Mouse (Mus musculus) liver (tissue): ENCODE results near the gene Pigl.
A peak's percentile ranks its signal among the peaks of the same experiment; 100 is the strongest.
"Not testable (repeated sequence)": the region's sequence is repeated elsewhere in the genome, so short reads cannot be mapped to it uniquely, and the experiment has no call there.

Experiments used
- DNase-seq: peaks from one replicate; pipeline ENCODE4 v3.0.0-alpha.2; 2020; ENCODE audit warnings: mixed read lengths

The Pigl gene

DNA sequence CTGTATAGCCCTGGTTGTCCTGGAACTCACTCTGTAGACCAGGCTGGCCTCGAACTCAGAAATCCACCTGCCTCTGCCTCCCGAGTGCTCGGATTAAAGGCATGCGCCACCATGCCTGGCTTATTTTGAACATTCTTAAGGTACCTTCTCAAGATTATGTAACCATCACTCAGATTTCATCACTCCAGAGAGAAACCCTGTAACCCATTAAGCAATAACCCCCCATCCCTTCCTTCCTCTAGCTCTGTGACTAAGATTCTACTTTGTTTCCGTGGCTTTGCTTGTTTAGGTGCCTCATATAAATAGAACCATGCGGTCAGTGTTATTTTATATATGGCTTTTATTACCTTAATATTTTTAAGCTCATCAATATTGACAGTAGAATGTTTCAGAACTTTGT lies 12.2 kb downstream of the Pigl start:
- DNase-seq, result no peak

DNA sequence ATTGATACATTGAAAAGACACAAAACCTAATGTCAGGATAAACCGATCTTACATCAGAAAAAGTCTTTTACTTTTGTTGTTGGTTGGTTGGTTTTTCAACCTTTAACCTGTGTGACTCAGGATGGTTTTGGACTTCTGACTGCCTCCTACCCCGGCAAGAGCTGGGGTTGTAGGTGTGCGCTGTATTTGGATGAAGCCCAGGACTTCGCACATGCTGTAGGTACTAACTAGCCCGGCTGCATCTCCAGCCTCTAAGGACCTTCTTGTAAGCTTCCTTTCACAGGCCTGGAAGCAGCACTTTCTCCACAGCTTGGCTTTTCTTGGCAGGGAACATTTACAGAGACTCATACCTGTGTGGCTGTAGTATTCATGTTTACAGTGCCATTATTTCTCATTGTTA lies 15.3 kb downstream of the Pigl start:
- no peak for DNase-seq

DNA sequence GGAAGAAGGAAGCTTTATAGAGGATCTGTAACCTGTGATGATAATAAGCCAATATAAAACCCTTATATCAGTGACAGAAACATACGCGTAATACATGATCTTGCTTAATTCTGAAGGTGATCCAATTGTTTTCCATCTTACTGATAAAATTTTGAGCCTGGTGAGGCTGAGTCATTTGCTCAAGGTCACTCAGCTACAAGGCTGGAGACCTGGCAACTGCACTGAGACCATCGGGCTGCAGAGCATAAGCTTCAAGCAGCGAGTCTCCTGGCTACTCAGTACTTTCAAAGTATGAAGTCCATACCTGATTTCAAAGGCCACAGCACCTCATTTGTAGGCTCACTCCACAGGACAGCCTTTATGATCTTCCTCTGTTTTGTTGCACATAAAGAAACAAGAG lies 17.9 kb downstream of the Pigl start:
- DNase-seq, result no peak

DNA sequence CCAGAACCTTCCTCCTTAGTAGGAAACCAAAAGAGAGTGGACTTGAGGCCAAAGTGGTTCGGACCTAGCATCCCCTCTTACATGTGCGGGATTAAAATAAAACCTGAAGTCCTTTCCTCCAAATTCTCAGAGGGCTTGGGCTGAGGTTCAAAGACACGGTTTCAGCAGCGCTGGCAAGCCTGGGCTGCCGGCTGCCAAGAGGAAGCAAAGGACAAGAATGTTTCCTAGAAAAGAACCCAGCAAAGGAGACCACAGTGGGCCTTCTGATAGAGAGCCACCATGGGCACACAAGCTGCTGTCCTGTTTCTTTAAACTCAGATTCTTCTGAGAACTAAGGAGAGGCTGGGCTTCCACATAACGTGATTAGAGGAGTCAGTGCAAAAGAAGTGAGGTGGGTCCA lies 20.7 kb downstream of the Pigl start:
- no peak for DNase-seq

DNA sequence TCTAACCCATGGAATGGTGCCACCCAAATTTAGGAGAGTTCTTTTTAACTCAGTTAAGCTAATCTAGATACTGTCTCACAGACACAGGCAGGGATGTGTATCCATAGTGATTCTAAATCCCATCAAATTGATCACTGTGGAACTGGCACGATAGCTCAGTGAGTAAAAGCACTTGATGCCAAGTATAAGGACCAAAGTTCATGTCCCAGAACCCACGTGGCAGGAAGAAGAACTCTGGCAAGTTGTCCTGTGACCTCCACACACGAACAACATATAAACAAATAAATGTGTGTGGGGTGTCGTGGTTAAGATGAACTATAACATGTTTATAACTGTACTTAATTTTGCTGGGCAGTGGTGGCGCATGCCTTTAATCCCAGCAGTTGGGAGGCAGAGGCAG lies 21.3 kb downstream of the Pigl start:
- no peak for DNase-seq

DNA sequence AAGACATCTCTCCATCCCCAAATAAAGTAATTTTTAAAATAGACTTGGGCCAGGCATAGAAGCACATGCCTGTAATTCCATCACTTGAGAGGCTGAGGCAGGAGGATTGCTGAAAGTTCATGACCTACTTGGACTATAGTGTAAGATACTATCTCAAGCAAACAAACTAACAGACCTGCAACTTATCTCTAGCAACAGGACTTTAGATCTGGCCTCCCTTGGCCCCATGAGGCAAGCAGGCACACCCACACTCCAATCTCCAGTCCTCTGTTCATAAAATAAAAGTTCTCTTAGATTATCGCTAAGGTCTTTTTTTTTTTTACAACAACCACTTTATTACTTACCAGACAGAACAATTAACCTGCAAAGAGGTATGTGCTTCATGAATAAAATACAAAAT lies 28.7 kb downstream of the Pigl start:
- peak; percentile 25 for DNase-seq

DNA sequence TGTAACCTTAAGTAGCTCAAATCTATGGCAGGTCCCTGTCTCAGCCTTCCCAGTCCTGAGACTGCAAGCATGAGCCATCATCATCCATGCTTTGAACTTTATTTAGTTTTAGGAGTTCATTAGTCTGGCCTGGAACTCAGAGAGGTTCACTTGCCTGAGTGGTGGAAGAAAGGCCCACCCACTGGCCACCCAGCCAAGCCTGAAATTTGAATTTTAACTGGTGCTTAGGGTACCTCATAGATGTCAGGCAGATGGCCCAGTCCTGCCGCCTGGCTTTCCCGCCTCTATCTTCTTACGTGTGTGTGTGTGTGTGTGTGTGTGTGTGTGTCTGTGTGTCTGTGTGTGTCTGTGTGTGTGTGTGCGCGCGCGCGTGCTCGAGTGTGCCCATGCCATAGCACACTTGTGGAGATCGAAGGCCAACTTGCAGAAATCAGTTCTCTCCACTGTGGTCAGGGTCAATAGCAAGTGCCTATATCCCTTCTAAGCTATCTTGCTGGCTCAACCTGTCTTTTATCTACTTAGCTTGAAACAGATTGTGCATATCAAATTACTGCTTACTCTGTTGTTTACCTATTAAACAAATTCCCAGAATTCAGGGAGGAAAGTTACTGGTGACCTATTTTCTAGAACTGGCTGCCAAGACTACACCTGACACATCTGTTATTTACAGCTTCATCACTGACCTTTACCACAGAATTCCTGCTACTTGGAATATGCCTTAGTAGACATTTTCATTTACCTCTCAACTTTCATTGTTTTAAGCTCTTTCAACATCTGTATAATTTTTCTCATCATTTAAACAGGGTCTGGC lies 29.5 kb downstream of the Pigl start:
- DNase-seq, result no peak

DNA sequence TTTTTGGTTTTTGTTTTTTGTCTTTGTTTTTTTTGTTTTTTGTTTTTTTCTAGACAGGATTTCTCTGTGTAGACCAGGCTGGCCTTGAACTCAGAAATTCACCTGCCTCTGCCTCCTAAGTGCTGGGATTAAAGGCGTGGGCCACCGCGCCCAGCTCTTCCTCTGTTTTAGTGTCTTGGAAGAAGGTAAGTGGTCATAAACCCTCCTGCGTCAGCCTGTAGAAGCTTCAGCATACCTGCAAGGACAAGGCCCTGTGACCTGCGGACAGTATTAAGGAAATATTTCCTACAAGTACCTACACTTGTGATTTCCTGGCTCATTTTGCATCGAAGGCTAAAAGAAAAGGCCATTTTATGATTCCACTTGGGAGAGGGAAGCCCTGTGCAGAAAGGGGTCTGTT lies 35.4 kb downstream of the Pigl start:
- DNase-seq, result no peak

DNA sequence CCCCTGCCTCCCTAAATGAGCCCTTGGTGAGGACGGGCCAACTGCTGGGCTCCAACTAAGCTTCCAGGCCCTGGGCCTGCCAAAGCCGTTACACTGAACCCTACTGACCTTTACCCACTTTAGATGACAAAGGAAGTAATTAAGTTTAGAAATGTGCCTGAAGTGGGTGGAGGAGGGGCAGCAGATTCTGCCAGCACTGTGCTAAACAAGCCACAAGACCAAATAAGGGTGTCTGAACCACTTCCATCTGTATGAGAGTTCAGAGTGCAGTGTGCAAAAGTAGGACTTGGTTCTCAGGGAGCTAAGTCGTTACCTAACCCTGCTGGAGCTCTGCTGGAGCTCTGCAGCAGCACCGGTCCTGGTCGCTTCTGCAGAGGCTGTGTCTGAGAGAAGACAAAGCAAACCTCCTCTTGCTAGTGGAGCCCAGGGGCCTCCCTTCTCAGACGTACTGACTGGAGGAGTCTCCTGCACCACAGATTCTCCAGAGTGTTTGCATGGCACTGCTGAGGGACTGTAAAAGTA lies 36.6 kb downstream of the Pigl start:
- peak; percentile 35 for DNase-seq

DNA sequence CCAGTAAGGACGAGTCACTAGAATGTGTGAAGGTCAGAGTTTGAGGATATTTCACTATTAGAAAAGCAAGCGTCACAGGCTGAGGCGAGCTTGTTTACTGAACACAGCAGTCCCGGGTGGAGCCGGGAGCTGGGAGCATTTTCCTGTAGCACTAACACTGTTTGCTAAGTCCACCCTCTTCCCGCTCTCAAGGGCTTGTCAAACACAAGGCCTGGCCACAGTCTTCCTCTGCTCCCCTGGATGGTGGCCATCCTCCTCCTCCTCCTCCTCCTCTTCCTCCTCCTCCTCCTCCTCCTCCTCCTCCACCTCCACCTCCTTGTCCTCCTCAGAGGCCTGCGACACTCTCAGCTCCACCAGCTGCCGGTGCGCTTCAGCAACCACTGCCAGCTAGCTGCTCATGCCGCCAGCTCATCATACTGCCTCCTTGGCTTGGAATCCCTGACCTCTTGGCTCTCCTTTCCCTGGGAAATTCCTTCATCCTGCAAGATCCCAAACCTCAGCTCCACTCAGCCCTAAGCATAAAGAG lies 37.1 kb downstream of the Pigl start:
- peak; percentile 6 for DNase-seq

DNA sequence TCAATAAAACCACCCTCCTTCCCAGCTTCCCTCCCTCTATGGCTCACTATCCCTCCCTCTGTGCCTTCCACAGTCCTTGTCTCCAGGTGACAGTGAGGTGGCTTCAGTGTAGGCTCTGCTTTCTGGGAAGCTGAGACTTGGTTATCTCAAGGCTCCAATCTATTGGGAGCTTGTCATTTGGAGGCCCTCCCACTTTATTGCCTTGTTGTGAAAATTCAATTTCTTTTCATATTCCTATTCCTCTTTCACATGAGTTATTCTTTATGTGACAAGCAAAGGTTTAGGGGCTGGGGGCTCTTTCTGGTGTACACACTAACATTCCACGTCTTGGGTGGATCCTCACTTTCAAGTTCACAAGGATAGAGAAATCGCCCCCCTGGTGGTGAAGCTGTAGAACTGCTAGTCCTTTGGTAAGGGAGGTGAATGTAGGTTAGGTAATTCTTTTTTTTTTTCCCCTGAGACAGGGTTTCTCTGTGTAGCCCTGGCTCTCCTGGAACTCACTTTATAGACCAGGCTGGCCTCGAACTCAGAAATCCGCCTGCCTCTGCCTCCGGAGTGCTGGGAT lies 38.0 kb downstream of the Pigl start:
- DNase-seq, result peak; percentile 55

DNA sequence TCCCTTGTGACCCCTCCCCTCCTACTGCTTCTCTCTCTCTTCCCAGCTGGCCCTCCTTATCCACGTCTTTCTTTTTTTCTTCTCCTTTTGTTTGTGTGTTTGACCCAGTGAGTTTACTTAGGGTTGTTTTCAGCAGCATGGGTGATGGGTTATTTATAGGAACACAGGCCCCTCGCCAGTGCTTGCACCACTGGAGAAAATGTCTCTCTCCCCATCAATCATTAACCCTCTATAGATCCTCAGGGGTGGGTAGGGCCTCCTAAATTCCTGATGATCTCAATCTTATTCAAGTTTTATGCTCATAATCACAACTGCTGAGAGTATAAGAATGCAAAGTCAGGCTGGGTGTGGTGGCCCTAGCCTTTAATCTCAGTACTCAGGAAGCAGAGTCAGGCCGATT lies 38.9 kb downstream of the Pigl start:
- DNase-seq, result no peak

DNA sequence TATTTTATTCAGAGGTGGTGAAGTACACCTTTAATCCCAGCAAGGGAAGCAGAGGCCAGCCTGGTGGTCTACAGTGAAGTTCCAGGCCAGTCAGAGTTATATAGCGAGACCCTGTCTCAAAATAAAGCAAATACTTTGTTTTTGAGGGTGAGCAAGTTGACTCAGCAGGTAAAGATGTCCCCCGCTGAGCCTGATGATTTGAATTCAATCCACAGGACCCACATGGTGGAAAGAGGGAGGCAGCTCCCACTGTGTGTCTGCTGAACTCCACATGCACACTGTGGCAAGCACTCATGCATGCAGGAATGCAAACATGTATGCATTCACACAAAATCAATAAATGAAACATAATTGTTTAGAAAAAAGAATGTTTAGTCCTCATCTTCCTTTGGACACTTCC lies 40.5 kb downstream of the Pigl start:
- no peak for DNase-seq

DNA sequence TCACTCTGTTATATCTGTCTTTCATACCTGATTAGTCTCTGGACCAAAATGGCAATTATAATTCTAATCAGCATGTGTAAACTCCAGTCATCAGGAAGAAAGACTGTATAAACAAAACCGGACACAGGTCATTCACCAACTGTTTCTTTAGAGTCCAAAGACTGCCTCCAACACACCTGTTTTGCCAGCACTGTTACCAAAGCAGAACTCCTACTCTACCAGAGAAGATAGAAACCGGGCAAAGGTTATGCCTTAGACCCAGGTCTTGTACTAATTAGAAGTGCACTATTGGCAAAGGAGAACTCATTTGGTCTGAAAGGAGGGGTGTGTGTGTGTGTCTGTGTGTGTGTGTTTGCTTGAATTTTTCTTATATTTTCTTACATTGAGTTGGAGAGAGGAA lies 42.3 kb downstream of the Pigl start:
- no peak for DNase-seq

DNA sequence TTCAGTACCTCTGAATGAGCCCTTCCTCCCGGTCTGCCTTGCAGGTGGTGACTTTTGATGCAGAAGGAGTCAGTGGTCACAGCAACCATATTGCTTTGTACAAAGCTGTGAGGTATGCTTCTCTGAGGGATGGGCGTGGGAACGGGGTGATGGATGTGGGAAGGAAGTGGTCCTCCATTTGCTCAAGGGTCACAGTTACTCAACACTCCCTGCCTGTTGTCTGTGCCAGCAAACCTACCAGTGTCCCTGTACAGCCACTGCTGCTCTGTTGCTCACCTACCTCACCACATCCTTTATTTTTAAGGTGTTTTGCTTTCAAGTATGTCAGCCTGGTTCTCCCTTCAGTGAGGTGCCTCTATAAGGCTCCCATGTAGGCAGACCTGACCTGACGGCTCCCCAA lies 49.4 kb downstream of the Pigl start:
- DNase-seq, result no peak

DNA sequence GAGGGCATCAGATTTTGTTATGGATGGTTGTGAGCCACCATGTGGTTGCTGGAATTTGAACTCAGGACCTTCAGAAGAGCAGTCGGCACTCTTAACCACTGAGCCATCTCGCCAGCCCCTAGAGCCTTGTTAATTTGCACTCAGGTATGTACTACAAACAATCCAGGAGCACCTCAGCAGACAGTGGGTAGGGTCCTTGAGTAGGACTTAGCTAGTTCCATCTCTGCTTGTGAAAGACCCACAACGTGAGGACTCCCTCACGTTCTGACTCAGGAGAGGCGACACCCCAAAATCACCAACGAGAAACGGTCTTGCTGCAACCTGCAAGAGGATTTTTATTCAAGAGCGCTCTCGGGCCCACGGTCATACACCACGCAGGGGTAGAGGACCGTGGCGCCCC lies 50.1 kb downstream of the Pigl start:
- DNase-seq, result not testable (repeated sequence)

DNA sequence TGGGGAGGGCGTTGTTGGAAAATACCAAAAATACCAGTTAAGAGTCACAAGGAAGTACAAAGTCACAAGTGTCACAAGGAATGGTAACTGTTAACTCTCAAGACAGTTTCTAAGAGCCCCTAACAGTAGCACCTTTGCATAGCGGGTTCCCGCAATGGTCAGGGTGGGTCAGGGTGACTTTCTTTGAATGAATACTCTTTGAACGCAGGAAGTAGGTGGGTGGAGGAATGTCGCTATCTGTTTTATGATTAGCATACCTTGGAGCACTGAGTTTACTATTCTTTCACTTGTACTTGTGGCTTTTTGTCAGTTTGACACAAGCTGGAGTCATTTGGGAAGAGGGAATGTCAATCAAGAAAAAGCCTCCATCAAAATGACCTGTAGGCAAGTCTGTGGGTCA lies 50.6 kb downstream of the Pigl start:
- DNase-seq, result not testable (repeated sequence)

DNA sequence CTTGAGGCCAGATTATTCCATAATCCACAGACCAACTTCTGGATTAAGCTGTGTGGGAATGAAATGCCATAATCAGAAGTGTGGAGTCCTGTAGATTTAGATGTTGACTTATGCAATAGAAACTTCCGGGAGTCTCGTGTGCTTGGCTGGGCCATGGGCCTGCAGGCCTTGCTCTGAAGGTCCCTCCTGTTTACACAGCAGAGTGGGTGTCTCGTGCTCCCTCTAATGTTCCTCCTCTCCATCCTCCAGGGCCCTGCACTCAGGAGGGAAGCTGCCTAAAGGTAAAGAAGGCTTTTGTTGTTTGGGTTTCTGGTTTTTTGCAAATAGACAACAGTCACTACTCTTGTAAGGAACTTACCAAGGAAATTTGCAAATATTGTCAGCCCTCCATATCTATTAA lies 51.3 kb downstream of the Pigl start:
- no peak for DNase-seq

DNA sequence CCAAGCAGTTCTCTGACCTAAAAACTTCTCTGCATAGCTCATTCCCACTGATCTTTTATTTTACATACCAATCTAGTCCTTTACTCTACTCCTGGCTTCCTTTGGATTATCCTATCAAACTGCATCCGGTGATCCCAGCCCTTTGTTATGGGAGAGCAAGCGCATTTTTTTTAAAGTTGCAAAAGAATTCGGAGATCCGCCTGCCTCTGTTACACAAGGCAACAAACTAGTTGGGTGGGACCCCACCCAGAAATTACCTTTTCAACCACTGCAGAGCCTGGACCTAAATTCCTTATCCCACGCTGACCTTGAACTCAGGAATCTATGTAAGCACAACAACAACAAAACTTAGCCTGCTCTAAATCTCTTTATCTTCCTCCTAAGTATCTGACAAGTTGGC lies 52.7 kb downstream of the Pigl start:
- no peak for DNase-seq

DNA sequence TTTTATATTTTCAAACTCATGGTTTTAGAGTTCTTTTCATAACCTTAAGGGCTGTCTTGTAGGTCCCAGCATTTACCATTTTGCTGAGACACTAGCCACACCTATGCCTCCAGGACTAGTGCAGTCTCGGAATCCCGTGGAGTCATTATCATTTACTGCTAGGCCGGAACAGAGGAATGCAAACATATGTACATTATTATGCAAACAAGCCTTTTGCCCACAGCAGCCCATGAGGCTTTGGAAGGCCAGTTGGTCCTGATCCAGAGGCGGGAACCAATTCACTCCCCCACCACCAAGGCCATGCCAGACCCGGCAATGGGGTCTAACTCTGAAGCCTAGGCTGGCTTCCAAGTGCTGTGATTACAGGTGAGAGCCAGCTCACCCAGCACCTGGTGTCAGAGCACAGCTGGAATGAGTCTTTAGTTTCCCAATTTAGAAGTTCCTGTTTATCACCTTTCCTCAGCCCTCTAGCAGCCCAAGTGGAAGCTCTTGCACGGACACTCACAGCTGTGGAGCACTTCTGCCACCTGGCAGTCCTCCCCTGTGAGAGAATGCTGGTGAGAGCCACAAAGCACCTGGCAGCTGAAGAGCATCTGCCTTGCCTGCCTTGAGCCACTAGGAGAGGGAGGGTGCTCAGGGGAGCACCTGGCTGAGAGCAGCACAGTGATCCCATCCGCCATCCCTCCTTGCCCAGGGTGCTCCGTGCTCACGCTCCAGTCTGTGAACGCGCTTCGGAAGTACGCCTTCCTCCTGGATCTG lies 53.4 kb downstream of the Pigl start:
- DNase-seq, result no peak

DNA sequence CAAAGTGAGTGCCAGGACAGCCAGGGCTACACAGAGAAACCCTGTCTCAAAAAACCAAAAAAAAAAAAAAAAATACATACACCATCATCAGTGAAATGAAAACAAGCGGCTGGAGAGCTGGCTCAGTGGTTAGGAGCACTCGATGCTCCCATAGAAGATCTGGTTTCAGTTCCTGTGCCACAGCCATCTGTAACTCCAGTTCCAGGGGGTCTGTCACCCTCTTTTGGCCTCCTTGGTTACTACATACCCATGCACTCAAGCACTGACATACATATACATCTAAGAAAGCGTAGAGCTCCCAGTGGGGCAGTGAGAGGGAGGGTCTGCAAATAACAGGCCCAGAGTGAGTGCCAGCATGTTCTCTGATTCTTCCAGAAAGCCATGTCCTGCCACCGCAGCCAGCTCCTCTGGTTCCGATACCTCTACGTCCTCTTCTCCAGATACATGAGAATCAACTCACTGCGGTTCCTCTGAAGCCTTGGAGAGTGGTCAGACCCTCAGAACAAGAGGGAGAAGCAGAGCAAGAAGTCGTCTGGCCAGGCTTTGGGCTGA lies 54.3 kb downstream of the Pigl start:
- DNase-seq, result no peak

DNA sequence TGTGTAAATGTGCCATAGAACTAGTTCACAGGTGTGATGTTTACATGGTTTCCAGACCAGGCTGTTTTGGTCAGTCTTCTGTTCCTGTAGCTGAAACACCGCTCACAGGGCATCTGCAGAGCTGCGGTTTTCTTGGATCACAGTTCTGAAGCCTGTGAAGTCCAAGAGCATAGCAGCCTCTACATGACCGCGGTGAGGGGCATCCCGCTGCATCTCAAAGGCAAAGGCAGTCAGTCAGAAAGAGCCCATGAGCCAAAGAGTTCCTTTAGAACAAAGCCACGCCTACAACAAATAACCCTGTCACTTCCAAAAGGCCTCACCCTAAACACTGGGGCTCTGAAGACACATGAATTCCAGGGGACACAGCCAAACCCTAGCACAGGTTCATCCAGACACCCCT lies 55.1 kb downstream of the Pigl start:
- no peak for DNase-seq

DNA sequence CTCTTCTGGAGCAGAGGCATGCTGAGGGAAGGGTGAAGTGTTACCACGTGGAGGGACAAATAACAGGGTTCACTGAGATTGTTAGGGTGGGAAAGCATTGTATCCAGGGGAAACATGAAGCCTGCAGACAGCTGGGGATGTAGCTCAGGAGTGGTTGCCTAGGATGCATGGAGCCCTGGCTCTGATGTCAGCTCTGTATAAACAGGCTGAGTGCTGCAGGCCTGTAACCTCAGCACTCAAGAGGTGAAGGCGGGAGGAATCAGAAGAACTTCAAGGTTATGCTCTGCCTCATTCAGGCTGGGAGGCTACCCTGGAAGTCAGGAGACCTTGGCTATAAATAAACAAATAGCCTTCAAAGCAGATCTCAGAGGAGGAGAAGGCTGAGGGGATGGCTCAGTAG lies 60.7 kb downstream of the Pigl start:
- DNase-seq, result no peak
